Mouse (Mus musculus): Measurements from ENCODE around the gene Pcyox1.

GRCm38 (mm10) chr6:86399995-86400394 lies 3.0 kb upstream of the Pcyox1 start:
- no peak for TF ChIP-seq ZNF384 (IDR thresholded peaks at IDR 0.05; ENCODE audit: low read depth, low read length)
- no peak for TF ChIP-seq MAFK (IDR thresholded peaks at IDR 0.05; ENCODE audit: insufficient read depth, low read depth, low read length)
- no peak for TF ChIP-seq HCFC1 (IDR thresholded peaks at IDR 0.05; ENCODE audit: borderline replicate concordance, insufficient read depth, low read length)
- no peak for TF ChIP-seq CHD2 (IDR thresholded peaks at IDR 0.05; ENCODE audit: low read depth, low read length)

All from ES-E14 (cell line).